Mouse (Mus musculus) heart, adult 2 months (tissue): ENCODE results near the gene Shroom3. TPM values are rescaled to one million over a fixed set of nuclear protein-coding genes. Genes with fewer than 3 reads are reported as not detected.

ENCODE experiments used
- DNase-seq, 2 experiments: peaks; one replicate each; pipeline ENCODE4 v3.0.0; 2021
- H3K27ac ChIP-seq: fragments of 200-600 bp; 2 replicates; pipeline ENCODE4 v1.8.1; 2022
- H3K27me3 ChIP-seq: fragments of 200-500 bp; 2 replicates; pipeline ENCODE4 v1.6.1; 2012; ENCODE audit warnings: mild to moderate bottlenecking, low read length, inconsistent platforms, mixed read lengths; ENCODE audit not compliant: control insufficient read depth, insufficient read depth
- H3K36me3 ChIP-seq: fragments of 200-500 bp; 2 replicates; pipeline ENCODE4 v1.6.1; 2012; ENCODE audit warnings: low read length, inconsistent platforms; ENCODE audit not compliant: control insufficient read depth, insufficient read depth
- H3K4me1 ChIP-seq: fragments of 200-500 bp; 2 replicates; pipeline ENCODE4 v1.6.1; 2011; ENCODE audit warnings: low read length; ENCODE audit not compliant: control insufficient read depth, insufficient read depth
- H3K4me3 ChIP-seq: fragments of 200-600 bp; 2 replicates; pipeline ENCODE4 v1.8.1; 2022
- H3K79me2 ChIP-seq: fragments of 200-500 bp; replicated peaks from 2 replicates; pipeline ENCODE4 v1.6.1; 2012; ENCODE audit warnings: mild to moderate bottlenecking, inconsistent platforms, low read length, moderate library complexity, mixed read lengths; ENCODE audit not compliant: control insufficient read depth, insufficient read depth
- H3K9ac ChIP-seq: fragments of 200-500 bp; 2 replicates; pipeline ENCODE4 v1.6.1; 2012; ENCODE audit warnings: low read depth, mild to moderate bottlenecking, control low read depth, inconsistent platforms, low read length, mixed read lengths
- CTCF ChIP-seq: fragments of 200-600 bp; IDR thresholded peaks from 2 replicates; pipeline ENCODE4 v1.8.1; 2022; ENCODE audit warnings: antibody characterized with exemption, mild to moderate bottlenecking, moderate library complexity
- EP300 ChIP-seq: fragments of 200-500 bp; IDR thresholded peaks from 2 replicates; pipeline ENCODE4 v1.6.1; 2011; ENCODE audit warnings: low read depth, low read length, control low read depth; ENCODE audit not compliant: insufficient read depth
- POLR2A ChIP-seq: fragments of 200-500 bp; IDR thresholded peaks from 2 replicates; pipeline ENCODE4 v1.6.1; 2011; ENCODE audit warnings: mild to moderate bottlenecking, low read depth, low read length, control low read depth; ENCODE audit not compliant: insufficient read depth
- whole genome bisulfite sequencing: fragments of 180-500 bp; shearing (Covaris S2); methylation state at CpG from one replicate; pipeline ENCODE4 v1.1.7; 2018; 5-methylcytosine and 5-hydroxymethylcytosine counted together
- intact Hi-C: fragments of 180-260 bp; cut with DNase I; formaldehyde crosslinking; loops from one replicate; pipeline ENCODE4 v1.15.1; 2025
- polyA plus RNA-seq: library from polyadenylated mRNA; depleted of rRNA; stranded (reverse); fragments of >200 nt; gene quantifications from 2 replicates; pipeline ENCODE4 v1.2.3, GENCODE M21; 2012
- total RNA-seq, 2 experiments: library from RNA; stranded (reverse); gene quantifications; 2 replicates each; pipeline ENCODE4 v1.2.3; 2021

The Shroom3 gene
- total and polyA plus RNA-seq, 3 experiments = 32.8 to 38.5 (median 32.8) TPM

DNA sequence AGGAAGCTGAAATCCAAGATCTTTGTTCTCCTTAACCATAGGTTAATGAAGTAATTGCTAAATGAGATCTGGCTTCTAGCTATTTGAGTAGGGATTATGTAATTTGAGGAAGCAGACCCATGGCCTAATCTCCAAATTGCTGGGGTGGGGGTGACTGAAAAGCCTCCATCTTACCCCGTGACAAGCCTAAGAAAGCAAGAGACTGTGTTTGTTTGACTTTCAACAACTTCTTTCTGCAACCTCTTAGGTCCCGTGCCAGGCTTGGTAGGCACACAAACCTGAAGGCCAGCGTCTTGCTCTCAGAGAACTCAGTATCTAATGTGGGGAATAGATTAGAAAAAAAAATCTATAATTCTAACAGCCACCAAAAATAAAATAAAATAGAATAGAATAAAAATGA is 138.1 kb downstream of the Shroom3 start:
- 79% methylated on average over 3 of the region's 3 CpGs for WGBS
- H3K27ac ChIP-seq = no peak overlapping the region
- peaks cover 3% of the 10 kb centered on the region for H3K4me1 ChIP-seq
- H3K9ac ChIP-seq = no peak overlapping the region
- intact Hi-C loops = no loop called here
- TF ChIP-seq EP300 = no peak
- no peak for TF ChIP-seq POLR2A
- no peak for TF ChIP-seq CTCF
- H3K4me3 ChIP-seq = no peak overlapping the region
- DNase-seq = no peak
- H3K79me2 ChIP-seq = no peaks in the 10 kb centered on the region
- H3K36me3 ChIP-seq = no peaks in the 10 kb centered on the region; the same call in 1 of the 2 replicates
- no peaks in the 10 kb centered on the region for H3K27me3 ChIP-seq

DNA sequence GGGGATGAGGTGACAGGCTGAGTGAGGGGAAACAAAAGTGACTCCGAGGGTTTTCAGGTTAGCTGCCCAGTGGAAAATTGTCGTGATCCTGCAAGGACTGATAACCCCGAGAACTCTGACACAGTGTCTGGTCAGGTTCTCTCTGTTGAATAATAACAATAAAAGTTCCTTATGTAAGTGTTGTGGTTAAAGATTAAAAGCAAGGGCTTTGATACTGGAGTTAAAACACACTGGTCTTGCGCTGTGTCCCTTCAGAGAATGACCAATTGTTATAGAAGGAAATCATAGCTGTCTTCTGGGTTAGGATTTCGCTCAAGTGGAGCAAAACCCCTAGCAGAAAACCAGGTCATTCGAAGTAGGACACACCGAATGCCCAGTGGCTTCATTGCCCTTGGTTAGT is 140.3 kb downstream of the Shroom3 start:
- Histone ChIP-seq H3K4me1 (peaks cover 3% of the 10 kb centered on the region), H3K27ac (no peak overlapping the region), H3K36me3 (no peaks in the 10 kb centered on the region; the same call in 1 of the 2 replicates), H3K79me2 (no peaks in the 10 kb centered on the region), H3K9ac (no peak overlapping the region), H3K27me3 (no peaks in the 10 kb centered on the region), H3K4me3 (no peak overlapping the region)
- WGBS = 75% methylated on average over 7 of the region's 7 CpGs
- TF ChIP-seq EP300 (no peak), CTCF (no peak), POLR2A (no peak)
- intact Hi-C loops = no loop called here
- DNase-seq = no peak

DNA sequence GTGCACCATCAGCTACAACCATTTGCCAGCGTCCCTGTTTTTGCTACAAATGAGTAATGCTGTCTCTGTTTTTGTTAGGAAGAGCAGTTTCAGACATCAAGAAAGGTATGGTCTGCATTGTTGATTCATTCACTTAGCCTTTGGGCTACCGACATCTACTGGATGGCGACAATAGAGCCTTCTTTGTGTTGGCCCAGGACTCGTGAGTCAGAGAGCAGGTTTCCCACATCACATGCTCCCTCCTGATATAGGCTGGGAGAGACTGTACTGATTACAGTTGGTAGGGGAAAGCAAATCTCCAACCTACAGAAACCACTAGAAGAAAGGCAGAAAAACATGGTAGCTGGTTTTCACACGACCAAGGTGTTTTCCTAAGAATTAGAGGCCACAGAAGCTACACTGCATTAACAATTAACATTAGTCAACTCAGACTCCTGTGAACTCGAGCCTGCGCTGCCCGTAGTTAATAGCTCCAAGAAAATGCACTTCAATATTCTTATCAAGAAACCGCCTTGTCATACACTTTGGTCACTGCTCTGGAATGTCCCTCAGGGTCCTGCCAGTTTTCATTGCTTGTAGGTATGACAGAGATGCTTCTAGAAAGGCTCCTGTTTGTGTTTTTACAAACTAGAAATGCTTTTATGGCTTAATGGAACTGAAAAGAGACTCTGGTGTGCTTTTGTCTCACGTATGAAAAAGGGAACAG is 141.2 kb downstream of the Shroom3 start:
- Histone ChIP-seq H3K4me1 (peaks cover 3% of the 10 kb centered on the region), H3K79me2 (no peaks in the 10 kb centered on the region), H3K27ac (no peak overlapping the region; the same call in none of the 2 replicates), H3K27me3 (no peaks in the 10 kb centered on the region), H3K9ac (no peak overlapping the region), H3K4me3 (no peak overlapping the region), H3K36me3 (no peaks in the 10 kb centered on the region; the same call in 1 of the 2 replicates)
- WGBS = 38% methylated on average over 10 of the region's 10 CpGs
- peak; percentile 17 for TF ChIP-seq CTCF
- TF ChIP-seq EP300 = no peak
- TF ChIP-seq POLR2A = no peak
- DNase-seq = no peak
- intact Hi-C loops = no loop called here

DNA sequence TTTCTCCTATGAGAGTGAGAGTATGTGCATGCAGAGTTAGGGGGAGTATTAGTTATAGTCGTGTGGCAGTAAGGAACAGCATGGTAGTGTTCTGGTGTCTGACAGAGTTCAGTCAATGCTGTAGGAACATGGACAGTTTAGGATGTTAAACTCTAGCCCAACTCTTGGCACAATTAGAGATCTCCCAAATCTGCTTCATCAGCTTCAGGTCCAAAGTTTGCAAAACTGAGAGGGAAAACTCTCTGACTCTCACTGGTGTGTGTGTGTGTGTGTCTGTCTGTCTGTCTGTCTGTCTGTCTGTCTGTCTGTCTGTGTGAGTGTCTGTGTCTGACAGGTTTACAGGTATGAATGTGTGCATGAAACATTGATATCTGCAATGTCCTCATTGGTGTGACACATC is 147.2 kb downstream of the Shroom3 start:
- WGBS = 79% methylated on average over 1 of the region's 1 CpGs
- no peak for DNase-seq
- Histone ChIP-seq H3K27me3 (no peaks in the 10 kb centered on the region), H3K27ac (no peak overlapping the region), H3K36me3 (no peaks in the 10 kb centered on the region), H3K79me2 (no peaks in the 10 kb centered on the region), H3K4me1 (no peaks in the 10 kb centered on the region; the same call in 1 of the 2 replicates), H3K4me3 (no peak overlapping the region), H3K9ac (no peak overlapping the region)
- intact Hi-C loops = no loop called here
- no peak for TF ChIP-seq POLR2A

DNA sequence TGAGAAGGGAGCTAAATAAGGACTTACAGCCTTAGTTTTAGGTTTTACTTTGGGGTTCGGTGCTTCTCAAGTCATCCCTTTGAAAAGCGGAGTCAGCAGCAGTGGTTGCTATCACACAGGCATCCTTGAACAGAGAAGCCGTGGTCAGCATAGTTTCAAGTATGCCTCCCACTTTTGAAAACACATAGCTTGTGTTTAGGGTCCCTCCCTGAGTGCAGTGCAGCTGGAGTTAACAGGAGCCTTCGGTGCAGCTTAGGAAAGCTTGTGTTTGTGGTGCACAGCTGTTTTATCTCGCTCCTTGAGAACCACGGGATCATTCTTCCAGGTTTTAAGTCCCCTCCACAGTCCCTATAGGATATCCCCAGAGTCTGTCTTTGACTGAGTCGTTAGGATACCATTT is 151.3 kb downstream of the Shroom3 start:
- no peak for TF ChIP-seq POLR2A
- TF ChIP-seq EP300 = no peak
- no peak for TF ChIP-seq CTCF
- DNase-seq = no peak
- no peak overlapping the region for H3K4me3 ChIP-seq
- H3K9ac ChIP-seq = no peak overlapping the region
- no peaks in the 10 kb centered on the region for H3K79me2 ChIP-seq
- intact Hi-C loops = no loop called here
- no peak overlapping the region for H3K27ac ChIP-seq
- H3K36me3 ChIP-seq = no peaks in the 10 kb centered on the region
- 55% methylated on average over 7 of the region's 7 CpGs for WGBS
- no peaks in the 10 kb centered on the region for H3K27me3 ChIP-seq
- H3K4me1 ChIP-seq = peaks cover 3% of the 10 kb centered on the region

DNA sequence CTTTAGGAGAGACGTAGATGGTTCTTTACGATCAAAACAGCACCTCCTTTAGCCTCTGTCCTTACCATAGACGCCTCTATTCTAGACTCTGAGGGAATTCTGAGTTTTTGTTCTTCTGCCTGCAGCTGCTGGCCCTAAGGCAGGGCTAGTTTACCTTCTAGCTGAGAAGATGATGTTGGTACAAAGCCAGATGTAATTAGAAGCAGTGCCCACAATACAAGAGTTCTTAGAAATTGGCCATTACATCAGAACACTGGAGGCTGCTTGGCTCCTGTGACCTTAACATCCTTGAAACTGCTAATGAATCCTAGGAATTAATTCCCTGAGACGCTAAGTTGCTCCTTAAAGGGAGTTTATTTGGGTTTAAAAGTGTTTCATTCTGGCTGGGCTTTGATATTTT is 154.1 kb downstream of the Shroom3 start:
- DNase-seq = no peak
- 77% methylated on average over 4 of the region's 4 CpGs for WGBS
- H3K9ac ChIP-seq = no peak overlapping the region
- H3K27me3 ChIP-seq = no peaks in the 10 kb centered on the region
- peaks cover 7% of the 10 kb centered on the region; the same call in 1 of the 2 replicates for H3K36me3 ChIP-seq
- H3K4me1 ChIP-seq = peaks cover 9% of the 10 kb centered on the region
- intact Hi-C loops = no loop called here
- TF ChIP-seq POLR2A (no peak), CTCF (no peak), EP300 (no peak)
- H3K79me2 ChIP-seq = no peaks in the 10 kb centered on the region
- H3K4me3 ChIP-seq = no peak overlapping the region
- H3K27ac ChIP-seq = no peak overlapping the region
